Mouse (Mus musculus) ES-E14 (cell line): ENCODE results near the gene Sipa1l3. TPM values are rescaled to one million over a fixed set of nuclear protein-coding genes. Genes with fewer than 3 reads are reported as not detected.

Source experiments
- DNase-seq: peaks from one replicate; pipeline ENCODE4 v3.0.0-alpha.2; 2013; ENCODE audit warnings: low read depth, low spot score
- H3K27ac ChIP-seq: 2 replicates; pipeline ENCODE4 v1.5.1; 2012; ENCODE audit warnings: low read depth, mild to moderate bottlenecking, low read length, moderate library complexity, mixed read lengths; ENCODE audit not compliant: poor library complexity, insufficient read depth, severe bottlenecking
- H3K36me3 ChIP-seq: 2 replicates; pipeline ENCODE4 v1.6.1; 2012; ENCODE audit warnings: mild to moderate bottlenecking, low read length, moderate library complexity, mixed read lengths; ENCODE audit not compliant: control insufficient read depth, poor library complexity, insufficient read depth, severe bottlenecking
- H3K4me1 ChIP-seq, 2 experiments: fragments of 150-350 bp in 1 of 2; sonication (generic) in 1 of 2; 2 replicates each; pipeline ENCODE4 v1.6.1; 2012; ENCODE audit warnings: low read length in 2 of 2, mild to moderate bottlenecking in 1 of 2, mixed read lengths in 1 of 2; ENCODE audit not compliant: control insufficient read depth in 2 of 2, insufficient read depth in 2 of 2, poor library complexity in 1 of 2
- H3K4me3 ChIP-seq, 2 experiments: fragments of 150-350 bp in 1 of 2; sonication (generic) in 1 of 2; 2 replicates each; pipeline ENCODE4 v1.5.1; 2012; ENCODE audit warnings: low read length in 2 of 2, low read depth in 1 of 2, mild to moderate bottlenecking in 1 of 2, mixed read lengths in 1 of 2; ENCODE audit not compliant: insufficient read depth in 1 of 2, poor library complexity in 1 of 2, severe bottlenecking in 1 of 2
- H3K9ac ChIP-seq: 2 replicates; pipeline ENCODE4 v1.6.1; 2012; ENCODE audit warnings: low read depth, mild to moderate bottlenecking, low read length, mixed read lengths; ENCODE audit not compliant: poor library complexity, insufficient read depth, severe bottlenecking
- H3K9me3 ChIP-seq: fragments of 150-350 bp; sonication (generic); 2 replicates; pipeline ENCODE4 v1.6.1; 2012; ENCODE audit warnings: low read depth, mild to moderate bottlenecking, low read length; ENCODE audit not compliant: control insufficient read depth, insufficient read depth
- CHD2 ChIP-seq: IDR thresholded peaks from 2 replicates; pipeline ENCODE4 v1.6.1; 2014; ENCODE audit warnings: mild to moderate bottlenecking, low read depth, low read length, inconsistent platforms
- HCFC1 ChIP-seq: IDR thresholded peaks from 2 replicates; pipeline ENCODE4 v1.6.1; 2012; ENCODE audit warnings: low read length, inconsistent platforms, borderline replicate concordance; ENCODE audit not compliant: insufficient read depth
- MAFK ChIP-seq: IDR thresholded peaks from 2 replicates; pipeline ENCODE4 v1.6.1; 2014; ENCODE audit warnings: mild to moderate bottlenecking, low read depth, low read length, inconsistent platforms; ENCODE audit not compliant: insufficient read depth
- ZC3H11A ChIP-seq: IDR thresholded peaks from 2 replicates; pipeline ENCODE4 v1.6.1; 2012; ENCODE audit warnings: low read depth, mild to moderate bottlenecking, inconsistent platforms, low read length, borderline replicate concordance
- ZNF384 ChIP-seq: IDR thresholded peaks from 2 replicates; pipeline ENCODE4 v1.6.1; 2012; ENCODE audit warnings: low read depth, low read length, inconsistent platforms
- in situ Hi-C, 2 experiments: fragments of 600-800 bp; cut with MboI; formaldehyde crosslinking; loops; one replicate each; pipeline ENCODE4 v1.15.1; 2025; ENCODE audit warnings: low sequenced_read_pairs in 2 of 2, inconsistent platforms in 1 of 2; ENCODE audit not compliant: unreplicated experiment in 2 of 2
- total RNA-seq: library from RNA; depleted of rRNA; stranded (reverse); fragments of 300-350 nt; gene quantifications from 2 replicates; pipeline ENCODE4 v1.2.3, GENCODE M21; 2012

Sipa1l3 gene
- total RNA-seq, 1 experiment: 27.5 TPM

DNA sequence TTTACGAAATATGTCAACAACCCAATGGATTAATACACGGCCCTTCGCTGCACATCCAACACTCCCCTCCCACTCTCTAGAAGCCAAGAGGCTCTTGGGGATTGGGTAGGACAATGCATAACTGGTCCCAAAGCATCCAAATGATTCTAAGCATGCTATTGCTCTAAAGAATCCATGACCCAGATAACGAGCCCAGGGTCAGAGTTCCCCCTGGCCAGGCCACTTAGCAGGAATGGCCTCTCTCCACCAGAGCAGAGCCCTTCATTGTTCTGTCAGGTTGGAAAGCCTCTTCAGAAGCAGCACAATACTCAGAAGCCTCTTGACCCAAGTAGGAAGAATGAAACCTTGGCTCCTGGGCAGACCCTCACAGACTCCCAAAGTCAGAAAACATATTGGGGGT, 22.1 kb downstream of the Sipa1l3 start:
- H3K4me3 ChIP-seq: no peak overlapping the region
- no peak overlapping the region for H3K27ac ChIP-seq

GRCm38 (mm10) chr7:29495880-29496279, 22.6 kb downstream of the Sipa1l3 start:
- in situ Hi-C loops: no loop called here
- peaks cover 14 to 45% of the 10 kb centered on the region in 2 experiments for H3K4me1 ChIP-seq
- H3K36me3 ChIP-seq: peaks cover 6% of the 10 kb centered on the region; the same call in 1 of the 2 replicates
- H3K9ac ChIP-seq: no peak overlapping the region
- no peak for DNase-seq
- no peak overlapping the region for H3K4me3 ChIP-seq
- H3K9me3 ChIP-seq: no peaks in the 10 kb centered on the region
- no peak overlapping the region for H3K27ac ChIP-seq
- no peak for TF ChIP-seq ZC3H11A
- TF ChIP-seq MAFK: no peak
- no peak for TF ChIP-seq HCFC1
- TF ChIP-seq CHD2: no peak
- no peak for TF ChIP-seq ZNF384

More for the DNA sequence above, 22.1 kb downstream of the Sipa1l3 start:
- Histone ChIP-seq H3K9me3 (no peaks in the 10 kb centered on the region), H3K4me1 (peaks cover 14 to 41% of the 10 kb centered on the region in 2 experiments), H3K9ac (no peak overlapping the region), H3K36me3 (peaks cover 6% of the 10 kb centered on the region; the same call in 1 of the 2 replicates)
- TF ChIP-seq ZNF384 (no peak), CHD2 (no peak), MAFK (no peak), HCFC1 (no peak), ZC3H11A (no peak)
- in situ Hi-C loops: no loop called here
- no peak for DNase-seq

- Histone ChIP-seq H3K36me3 (peaks cover 6% of the 10 kb centered on the region; the same call in 1 of the 2 replicates), H3K9ac (no peak overlapping the region), H3K4me3 (no peak overlapping the region), H3K27ac (no peak overlapping the region), H3K9me3 (no peaks in the 10 kb centered on the region), H3K4me1 (peaks cover 22 to 52% of the 10 kb centered on the region in 2 experiments)
- no peak for DNase-seq
- in situ Hi-C loops: no loop called here
- TF ChIP-seq HCFC1 (no peak), MAFK (no peak), CHD2 (no peak), ZNF384 (no peak), ZC3H11A (no peak)
Observed at GRCm38 (mm10) chr7:29494854-29495253, 23.6 kb downstream of the Sipa1l3 start.

- peaks cover 24 to 57% of the 10 kb centered on the region in 2 experiments for H3K4me1 ChIP-seq
- no peak for DNase-seq
- H3K9me3 ChIP-seq: no peaks in the 10 kb centered on the region
- H3K36me3 ChIP-seq: peaks cover 6% of the 10 kb centered on the region; the same call in 1 of the 2 replicates
- TF ChIP-seq ZNF384: no peak
- no peak for TF ChIP-seq HCFC1
- TF ChIP-seq CHD2: no peak
- no peak for TF ChIP-seq MAFK
- TF ChIP-seq ZC3H11A: no peak
- no peak overlapping the region for H3K9ac ChIP-seq
- H3K4me3 ChIP-seq: no peak overlapping the region
- in situ Hi-C loops: no loop called here
- H3K27ac ChIP-seq: no peak overlapping the region
Observed at GRCm38 (mm10) chr7:29494015-29494414, 24.4 kb downstream of the Sipa1l3 start.

DNA sequence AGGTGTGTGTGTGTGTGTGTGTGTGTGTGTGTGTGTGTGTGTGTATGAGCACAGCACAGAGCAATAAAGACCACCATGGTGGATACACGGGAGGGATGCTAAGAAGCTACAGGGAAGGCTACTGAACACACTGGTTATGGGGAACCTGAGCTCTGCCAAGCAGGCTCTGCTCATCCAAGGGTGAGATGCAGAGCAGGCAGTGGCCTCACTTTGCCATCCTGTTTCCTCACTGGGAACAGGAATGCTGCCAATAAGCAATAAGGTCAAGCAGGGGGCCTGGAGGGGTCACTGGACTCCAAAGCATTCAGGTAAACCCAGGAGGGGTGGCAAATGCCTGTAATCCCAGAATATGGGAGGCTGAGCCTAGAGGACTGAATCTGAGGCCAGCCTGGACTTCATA, 25.4 kb downstream of the Sipa1l3 start:
- H3K9ac ChIP-seq: no peak overlapping the region
- TF ChIP-seq HCFC1: no peak
- TF ChIP-seq ZNF384: no peak
- TF ChIP-seq CHD2: no peak
- TF ChIP-seq MAFK: no peak
- no peak for TF ChIP-seq ZC3H11A
- peaks cover 28 to 56% of the 10 kb centered on the region in 2 experiments for H3K4me1 ChIP-seq
- H3K36me3 ChIP-seq: peaks cover 6% of the 10 kb centered on the region; the same call in 1 of the 2 replicates
- no peak for DNase-seq
- no peak overlapping the region for H3K4me3 ChIP-seq
- H3K27ac ChIP-seq: no peak overlapping the region
- in situ Hi-C loops: no loop called here
- H3K9me3 ChIP-seq: no peaks in the 10 kb centered on the region
